Mouse (Mus musculus): Measurements from ENCODE around the gene Ifitm2. TPM values are rescaled to one million over a fixed set of nuclear protein-coding genes. Genes with fewer than 3 reads are reported as not detected.

Ifitm2 gene
- total and polyA plus RNA-seq, 2 experiments from 2014 or later = 45.2 to 240 TPM

DNA sequence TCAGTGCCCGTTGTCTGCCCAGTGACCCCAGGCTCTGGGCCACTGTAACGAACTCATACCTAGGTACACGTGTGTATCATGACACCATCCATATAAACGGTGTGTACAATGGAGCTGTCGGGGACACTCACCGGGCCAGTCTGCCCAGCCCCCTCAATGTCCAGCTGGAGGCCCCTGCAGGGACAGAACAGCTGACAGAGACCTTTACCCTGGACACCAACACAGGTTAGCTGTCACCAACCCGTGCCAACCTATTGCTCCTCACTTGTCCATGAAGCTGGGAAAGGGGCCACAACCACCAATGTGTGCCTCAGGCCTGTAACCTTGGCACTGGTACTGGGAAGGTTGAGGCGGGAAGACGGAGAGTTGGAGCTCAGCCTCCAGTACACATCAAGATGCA, 13.4 kb downstream of the Ifitm2 start:
- DNase-seq (no peak), ATAC-seq (no peak)
- 64% methylated on average over 9 of the region's 9 CpGs for WGBS
- Histone ChIP-seq H3K4me1 (ENCODE audit: insufficient read depth) (no peaks in the 10 kb centered on the region; the same call in 1 of the 2 replicates), H3K4me3 (ENCODE audit: low read depth, low read length) (peak overlapping the region; percentile 46; the same call in 1 of the 2 replicates), H3K27ac (ENCODE audit: low read depth, low read length) (no peak overlapping the region), H3K9me3 (ENCODE audit: low read length) (no peaks in the 10 kb centered on the region), H3K36me3 (ENCODE audit: insufficient read depth) (no peaks in the 10 kb centered on the region), H3K9ac (peak overlapping the region; percentile 51), H3K27me3 (ENCODE audit: insufficient read depth, low read length) (no peaks in the 10 kb centered on the region), H3K4me2 (ENCODE audit: low read depth) (peak overlapping the region; percentile 60)
- no peak for TF ChIP-seq CTCF (IDR thresholded peaks at IDR 0.05; ENCODE audit: low read depth)

- ATAC-seq (peak; percentile 96), DNase-seq (peak; percentile 82)
- WGBS = 3% methylated on average over 33 of the region's 33 CpGs
These were observed 14.3 kb downstream of the Ifitm2 start, which contains the start of gene Pgghg for GRCm38 (mm10) chr7:140941222-140942051. Gene Pgghg (plus strand): TSS chr7:140941391.

GRCm38 (mm10) chr7:140939669-140940171, 16.1 kb downstream of the Ifitm2 start:
- no peak overlapping the region for H3K4me2 ChIP-seq (ENCODE audit: low read depth)
- no peak overlapping the region for H3K4me3 ChIP-seq (ENCODE audit: low read depth, low read length)
- no peak for TF ChIP-seq CTCF (IDR thresholded peaks at IDR 0.05; ENCODE audit: low read depth)
- H3K4me1 ChIP-seq (ENCODE audit: insufficient read depth) = no peaks in the 10 kb centered on the region; the same call in 1 of the 2 replicates
- H3K9ac ChIP-seq = no peak overlapping the region
- no peak overlapping the region for H3K27ac ChIP-seq (ENCODE audit: low read depth, low read length)
- DNase-seq (no peak), ATAC-seq (no peak)
- WGBS = 15% methylated on average over 6 of the region's 8 CpGs
- no peaks in the 10 kb centered on the region for H3K36me3 ChIP-seq (ENCODE audit: insufficient read depth)
- H3K9me3 ChIP-seq (ENCODE audit: low read length) = no peaks in the 10 kb centered on the region
- no peaks in the 10 kb centered on the region for H3K27me3 ChIP-seq (ENCODE audit: insufficient read depth, low read length)

More at GRCm38 (mm10) chr7:140941222-140942051, 14.3 kb downstream of the Ifitm2 start, which contains the start of gene Pgghg:
- Histone ChIP-seq H3K4me3 (ENCODE audit: low read depth, low read length) (peak within 1 kb of the TSS; percentile 46), H3K27ac (ENCODE audit: low read depth, low read length) (0 out of 2 replicates have a peak within 1 kb of the TSS, but pooled peaks have one; percentile 30), H3K36me3 (ENCODE audit: insufficient read depth) (no peaks in the 10 kb centered on the region), H3K27me3 (ENCODE audit: insufficient read depth, low read length) (no peaks in the 10 kb centered on the region), H3K9ac (peak within 1 kb of the TSS; percentile 51), H3K4me2 (ENCODE audit: low read depth) (peak within 1 kb of the TSS; percentile 60), H3K9me3 (ENCODE audit: low read length) (no peaks in the 10 kb centered on the region), H3K4me1 (ENCODE audit: insufficient read depth) (no peaks in the 10 kb centered on the region; the same call in 1 of the 2 replicates)
- peak; percentile 87 for TF ChIP-seq CTCF (IDR thresholded peaks at IDR 0.05; ENCODE audit: low read depth)

GRCm38 (mm10) chr7:140938896-140939295, 16.9 kb downstream of the Ifitm2 start:
- H3K4me2 ChIP-seq (ENCODE audit: low read depth) = no peak overlapping the region
- no peaks in the 10 kb centered on the region for H3K9me3 ChIP-seq (ENCODE audit: low read length)
- H3K4me3 ChIP-seq (ENCODE audit: low read depth, low read length) = no peak overlapping the region
- no peaks in the 10 kb centered on the region; the same call in 1 of the 2 replicates for H3K4me1 ChIP-seq (ENCODE audit: insufficient read depth)
- 26% methylated on average over 2 of the region's 2 CpGs for WGBS
- no peak for ATAC-seq
- no peak overlapping the region for H3K27ac ChIP-seq (ENCODE audit: low read depth, low read length)
- no peak overlapping the region for H3K9ac ChIP-seq
- H3K36me3 ChIP-seq (ENCODE audit: insufficient read depth) = no peaks in the 10 kb centered on the region
- DNase-seq = no peak
- no peak for TF ChIP-seq CTCF (IDR thresholded peaks at IDR 0.05; ENCODE audit: low read depth)
- H3K27me3 ChIP-seq (ENCODE audit: insufficient read depth, low read length) = no peaks in the 10 kb centered on the region

DNA sequence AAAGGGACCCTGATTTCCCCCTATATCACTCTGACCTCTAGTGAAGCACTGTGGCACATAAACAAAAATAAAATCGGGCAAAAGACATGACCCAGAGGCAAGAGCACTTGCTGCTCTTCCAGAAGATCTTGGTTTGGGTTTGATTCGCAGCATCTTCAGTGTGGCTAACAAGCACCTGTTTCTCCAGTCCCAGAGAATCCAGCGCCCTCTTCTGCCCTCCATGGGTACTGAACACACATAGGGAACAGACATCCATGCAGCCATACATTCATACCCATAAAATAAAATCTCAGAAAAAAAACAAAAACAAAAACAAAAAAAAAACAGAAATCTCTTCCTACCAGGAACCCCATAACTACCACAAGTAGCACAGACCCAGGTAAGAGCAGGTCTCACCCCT, 17.4 kb downstream of the Ifitm2 start:
- Histone ChIP-seq H3K27ac (ENCODE audit: low read depth, low read length) (no peak overlapping the region), H3K9me3 (ENCODE audit: low read length) (no peaks in the 10 kb centered on the region), H3K4me3 (ENCODE audit: low read depth, low read length) (no peak overlapping the region), H3K36me3 (ENCODE audit: insufficient read depth) (no peaks in the 10 kb centered on the region), H3K9ac (no peak overlapping the region), H3K4me2 (ENCODE audit: low read depth) (no peak overlapping the region), H3K4me1 (ENCODE audit: insufficient read depth) (no peaks in the 10 kb centered on the region; the same call in 1 of the 2 replicates), H3K27me3 (ENCODE audit: insufficient read depth, low read length) (no peaks in the 10 kb centered on the region)
- WGBS = 45% methylated on average over 3 of the region's 3 CpGs
- ATAC-seq (no peak), DNase-seq (no peak)
- TF ChIP-seq CTCF (IDR thresholded peaks at IDR 0.05; ENCODE audit: low read depth) = peak; percentile 23; the same call in 1 of the 2 replicates

- Histone ChIP-seq H3K9me3 (ENCODE audit: low read length) (no peaks in the 10 kb centered on the region), H3K4me3 (ENCODE audit: low read depth, low read length) (no peak overlapping the region), H3K4me2 (ENCODE audit: low read depth) (no peak overlapping the region), H3K36me3 (ENCODE audit: insufficient read depth) (no peaks in the 10 kb centered on the region), H3K27ac (ENCODE audit: low read depth, low read length) (no peak overlapping the region), H3K27me3 (ENCODE audit: insufficient read depth, low read length) (peaks cover 21% of the 10 kb centered on the region), H3K9ac (no peak overlapping the region), H3K4me1 (ENCODE audit: insufficient read depth) (no peaks in the 10 kb centered on the region)
- 91% methylated on average over 6 of the region's 6 CpGs for WGBS
- DNase-seq = no peak
- ATAC-seq = no peak
- TF ChIP-seq CTCF (IDR thresholded peaks at IDR 0.05; ENCODE audit: low read depth) = no peak
These were observed 28.6 kb downstream of the Ifitm2 start for GRCm38 (mm10) chr7:140927181-140927580.

Data from forebrain, postnatal 0 days (tissue).